Mouse (Mus musculus) T-helper 2 cell (primary cell): Measurements from ENCODE around the gene Cars.
"Not testable (repeated sequence)": the region's sequence is repeated elsewhere in the genome, so short reads cannot be mapped to it uniquely, and the experiment has no call there.

Experiments used
- in situ Hi-C: fragments of 300-600 bp; cut with MboI, MseI; formaldehyde crosslinking; loops from one replicate; pipeline ENCODE4 v1.15.1; 2025; ENCODE audit warnings: high pct_unique_total_duplicates

The Cars gene

DNA sequence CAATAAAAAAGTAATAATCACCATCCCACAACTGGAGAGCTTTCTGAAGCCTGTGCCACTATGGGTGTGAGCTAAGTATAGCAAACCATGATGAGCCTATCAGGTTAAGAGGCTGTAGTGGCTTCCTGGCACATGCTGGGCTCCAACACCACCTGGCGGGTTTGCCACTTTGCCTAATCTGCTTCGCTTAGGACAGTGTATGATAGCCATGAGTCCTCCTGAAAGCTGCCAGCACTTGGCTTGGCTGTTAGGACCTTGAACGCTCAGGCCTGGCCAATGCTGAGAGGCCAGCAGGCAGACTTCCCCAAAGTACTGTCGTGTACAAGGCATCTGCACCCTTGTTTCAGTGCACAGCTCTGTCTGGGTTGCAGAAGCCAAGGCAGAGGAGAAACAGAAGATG lies 11.9 kb downstream of the Cars start:
- in situ Hi-C loops, result loop anchor here (5.0 kb wide), 1 partner anchor 114 kb away; no protein-coding TSS in a partner anchor

DNA sequence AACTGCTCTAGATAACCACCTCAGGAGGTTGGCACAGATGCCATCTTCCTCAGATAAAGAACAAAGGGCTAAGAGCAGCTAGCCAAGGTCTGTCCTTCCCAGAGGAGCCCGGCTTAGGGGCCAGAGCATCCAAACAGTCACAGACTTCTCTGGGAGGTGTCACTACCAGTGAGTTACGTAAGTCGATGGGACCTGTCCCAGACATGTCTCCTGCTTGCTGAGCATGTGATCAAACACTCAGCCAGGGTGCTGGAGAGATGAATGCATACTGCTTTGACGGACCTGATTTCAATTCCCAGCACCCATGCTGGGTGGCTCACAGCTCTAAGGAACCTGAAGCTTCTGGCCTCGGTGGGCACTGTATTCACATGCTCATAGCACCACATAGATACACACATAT lies 12.3 kb downstream of the Cars start:
- in situ Hi-C loops, result loop anchor here (5.0 kb wide), 1 partner anchor 115 kb away; no protein-coding TSS in a partner anchor

DNA sequence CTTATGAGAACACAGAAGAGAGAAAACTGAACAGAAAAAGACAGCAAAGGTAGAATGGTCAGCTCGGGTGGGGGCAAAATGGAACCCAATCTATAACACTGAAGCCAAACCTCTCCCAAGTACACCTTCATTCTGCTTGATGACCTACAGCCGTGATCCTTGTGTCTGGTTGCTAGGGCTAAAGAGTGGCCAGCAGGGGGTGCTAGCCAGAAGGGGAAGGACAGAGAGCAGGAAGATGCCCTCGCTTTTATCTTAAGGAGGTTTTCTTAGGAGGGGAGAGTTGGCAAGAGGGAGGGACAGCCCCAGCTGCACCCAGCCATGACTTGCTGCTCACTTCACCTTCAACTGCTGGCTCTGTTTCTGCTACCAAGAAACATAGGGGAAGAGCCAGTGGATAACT lies 15.9 kb downstream of the Cars start:
- in situ Hi-C loops, result loop anchor here (5.0 kb wide), 1 partner anchor 52 kb away; no protein-coding TSS in a partner anchor

- in situ Hi-C loops, result loop anchor here (5.0 kb wide), 1 partner anchor 51 kb away; no protein-coding TSS in a partner anchor
Measured at GRCm38 (mm10) chr7:143583025-143583424, 16.9 kb downstream of the Cars start.

DNA sequence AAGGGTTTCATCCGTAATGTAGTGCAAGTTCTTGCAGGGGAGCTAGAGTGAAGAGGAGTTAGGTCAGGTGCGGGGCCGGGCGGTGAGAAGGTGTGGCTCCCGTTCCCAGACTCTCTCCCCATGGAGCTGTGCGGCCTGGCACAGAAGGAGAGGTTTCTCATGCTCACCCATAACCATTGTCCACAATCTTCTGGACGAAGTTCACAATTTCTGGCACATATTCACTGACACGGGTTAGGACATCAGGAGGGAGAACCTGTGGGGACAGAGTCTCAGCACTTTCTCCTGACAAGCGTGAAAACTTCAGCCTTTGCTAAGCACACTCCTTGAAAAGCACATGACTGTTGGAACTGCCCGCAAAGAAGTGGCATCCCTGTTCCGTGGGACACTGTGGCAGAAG lies 24.1 kb downstream of the Cars start:
- in situ Hi-C loops, result no loop called here

DNA sequence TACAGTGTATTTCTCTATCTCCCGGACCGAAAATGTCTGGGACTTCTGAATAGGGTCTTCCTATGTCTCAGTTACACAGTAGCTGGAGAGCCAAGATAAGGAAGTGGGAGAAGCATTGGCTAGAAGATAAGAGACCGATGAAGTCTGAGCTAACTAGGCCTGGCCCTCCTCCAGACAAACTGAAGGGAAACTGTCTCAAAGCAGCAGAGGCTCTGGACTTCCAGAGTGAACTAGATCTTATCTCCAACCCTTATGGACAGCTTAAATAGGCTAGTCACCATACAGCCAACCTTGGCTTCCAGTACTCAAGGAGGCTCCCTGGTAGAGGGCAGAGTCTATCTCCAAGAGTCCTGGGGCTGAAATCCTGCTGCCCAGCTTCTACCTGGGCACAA lies 34.2 kb downstream of the Cars start:
- in situ Hi-C loops, result no loop called here

DNA sequence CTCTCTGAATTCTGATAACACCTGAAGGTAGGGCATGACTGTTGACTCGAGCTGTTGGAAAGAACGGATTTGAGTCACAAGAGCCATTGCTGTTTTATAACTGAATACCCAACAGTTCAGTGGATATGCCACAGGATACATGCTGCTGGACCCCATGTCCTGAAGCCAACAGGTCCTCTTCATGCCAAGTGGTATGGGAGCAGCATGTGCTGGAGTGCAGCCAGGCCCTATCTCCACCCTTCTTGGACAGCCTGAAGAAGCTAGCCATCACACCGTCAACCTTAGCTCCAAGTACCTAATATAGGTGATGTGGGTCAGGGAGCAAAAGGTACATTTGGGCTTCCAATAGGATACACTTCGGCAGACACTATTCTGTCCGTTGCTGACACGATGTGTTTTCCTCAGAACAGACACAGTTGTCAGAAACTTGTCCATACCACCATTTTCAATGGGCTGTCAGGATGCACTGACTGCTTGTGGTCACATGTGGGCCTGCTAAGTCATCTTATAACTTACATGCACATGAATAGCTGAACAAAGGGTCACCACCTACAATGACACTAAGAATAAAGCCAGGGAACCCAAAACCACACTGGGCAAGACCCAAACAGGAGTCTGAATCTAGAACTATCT lies 34.8 kb downstream of the Cars start:
- in situ Hi-C loops, result no loop called here

DNA sequence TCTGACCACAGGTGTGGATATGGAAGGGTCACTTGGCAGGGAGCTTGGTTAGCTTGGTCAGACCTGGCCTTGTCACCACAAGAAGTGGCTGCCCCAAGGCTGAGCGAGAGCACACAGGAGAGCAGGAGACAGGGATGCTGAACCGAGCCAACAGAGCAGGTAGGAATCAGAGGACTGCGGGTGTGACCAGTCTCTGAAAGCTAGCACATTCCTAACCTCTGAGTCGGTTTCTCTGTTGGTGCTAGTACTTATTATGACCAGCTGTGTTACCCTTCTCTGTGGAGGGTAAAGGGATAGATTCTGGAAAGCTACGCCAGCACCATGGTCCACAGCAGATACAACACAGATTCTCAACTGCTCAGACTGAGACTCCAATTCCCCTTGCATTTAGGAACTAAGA lies 36.1 kb downstream of the Cars start:
- in situ Hi-C loops, result no loop called here

GRCm38 (mm10) chr7:143557616-143558015 lies 42.3 kb downstream of the Cars start:
- in situ Hi-C loops, result no loop called here

DNA sequence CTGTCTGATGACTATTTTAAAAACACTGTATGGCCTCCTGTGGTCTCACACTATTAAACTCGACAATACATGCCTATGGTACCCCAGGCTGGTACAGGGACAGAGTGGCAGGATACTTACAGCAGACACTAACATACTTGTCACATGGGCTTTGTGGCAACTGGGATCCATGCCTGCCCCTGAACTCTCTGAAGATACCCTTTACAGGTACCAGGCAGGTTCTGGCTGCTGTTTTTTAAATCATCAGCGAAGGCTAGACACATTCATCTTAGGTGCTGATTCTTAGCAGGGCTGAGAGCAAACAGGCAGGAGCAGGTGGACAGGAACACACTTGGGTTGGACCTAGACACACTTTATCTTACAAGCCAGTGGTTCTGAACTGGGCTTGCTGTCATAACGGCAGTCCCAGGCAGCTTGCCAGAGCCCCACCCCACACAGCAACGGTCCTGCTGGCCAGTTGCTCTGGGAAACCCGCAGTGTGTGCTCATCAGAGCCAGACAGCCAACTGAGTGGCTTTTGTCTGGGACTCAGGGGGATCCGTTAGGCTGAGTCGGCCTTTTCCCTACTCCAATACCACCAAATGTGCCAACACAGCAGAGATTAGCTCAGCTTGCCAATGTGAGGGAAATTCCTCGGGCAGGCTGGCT lies 42.8 kb downstream of the Cars start:
- in situ Hi-C loops, result no loop called here

- in situ Hi-C loops, result no loop called here
Measured at GRCm38 (mm10) chr7:143549588-143550220, 50.2 kb downstream of the Cars start.

DNA sequence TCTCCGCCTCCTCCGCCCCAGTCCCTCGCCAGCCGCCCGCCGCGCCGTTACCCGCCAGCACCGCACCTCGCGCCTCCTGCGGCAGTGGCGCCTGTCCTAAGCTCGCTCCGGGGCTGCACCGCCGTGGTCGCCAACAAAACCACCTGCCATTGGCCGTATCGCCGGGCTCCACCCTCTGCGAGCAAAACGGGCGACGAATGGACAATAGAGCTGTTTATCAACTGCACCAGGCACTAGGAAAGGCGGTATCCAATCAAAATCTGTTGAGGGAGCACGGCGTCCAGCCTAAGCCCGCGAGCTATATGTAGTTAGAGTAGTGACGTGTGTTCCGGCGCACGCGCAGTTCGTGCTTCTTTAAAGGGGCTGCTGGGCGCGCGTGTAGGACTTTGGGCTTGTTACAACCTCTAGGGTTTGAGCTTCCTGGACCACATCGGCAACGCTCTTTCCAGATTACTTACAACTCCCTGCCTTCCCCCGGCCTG lies 50.9 kb downstream of the Cars start, which contains the start of gene Nap1l4:
TSS of gene Nap1l4 (minus strand) at position 131 of the 482 bp plus-strand sequence.
- in situ Hi-C loops, result no loop called here

- in situ Hi-C loops, result no loop called here
Measured at GRCm38 (mm10) chr7:143548231-143548961, 51.5 kb downstream of the Cars start.

GRCm38 (mm10) chr7:143546554-143546953 lies 53.3 kb downstream of the Cars start:
- in situ Hi-C loops, result no loop called here

DNA sequence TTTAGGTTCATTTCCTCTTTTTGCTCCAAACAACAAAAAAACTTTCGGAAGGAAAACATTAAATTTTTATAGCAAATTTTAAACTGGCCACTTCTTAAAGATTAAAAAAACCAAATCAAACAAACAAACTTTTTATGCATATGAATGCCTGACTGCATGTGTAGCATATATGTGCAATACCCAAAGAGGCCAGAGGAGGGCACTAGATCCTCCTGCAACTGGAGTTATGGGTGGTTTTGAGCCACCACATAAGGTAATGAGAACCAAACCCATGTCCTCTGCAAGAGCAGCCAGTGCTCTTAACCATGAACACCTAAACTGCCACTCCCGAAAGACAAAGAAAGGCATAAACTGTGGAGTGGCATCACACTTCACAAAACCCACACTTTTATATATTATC lies 55.5 kb downstream of the Cars start:
- in situ Hi-C loops, result no loop called here

DNA sequence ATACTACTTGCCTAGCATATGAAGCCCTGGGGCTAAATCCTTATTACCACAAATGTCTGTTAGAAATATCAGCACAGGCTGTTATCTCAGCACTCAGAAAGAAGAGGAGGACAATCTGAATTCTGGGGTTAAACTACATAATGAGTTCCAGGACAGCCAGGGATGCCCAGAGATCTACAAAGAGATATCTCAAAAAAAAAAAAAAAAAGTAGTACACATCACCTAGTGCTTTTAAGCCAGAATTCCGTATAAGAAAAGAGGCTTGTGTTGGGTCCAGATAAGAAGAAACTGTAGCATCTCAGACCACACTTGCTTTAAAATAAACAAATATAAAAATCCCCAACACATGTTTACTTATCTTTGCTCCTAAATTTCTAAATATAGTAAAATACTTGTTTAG lies 61.2 kb downstream of the Cars start:
- in situ Hi-C loops, result no loop called here

- in situ Hi-C loops, result not testable (repeated sequence)
Measured at GRCm38 (mm10) chr7:143538229-143538628, 61.7 kb downstream of the Cars start.

DNA sequence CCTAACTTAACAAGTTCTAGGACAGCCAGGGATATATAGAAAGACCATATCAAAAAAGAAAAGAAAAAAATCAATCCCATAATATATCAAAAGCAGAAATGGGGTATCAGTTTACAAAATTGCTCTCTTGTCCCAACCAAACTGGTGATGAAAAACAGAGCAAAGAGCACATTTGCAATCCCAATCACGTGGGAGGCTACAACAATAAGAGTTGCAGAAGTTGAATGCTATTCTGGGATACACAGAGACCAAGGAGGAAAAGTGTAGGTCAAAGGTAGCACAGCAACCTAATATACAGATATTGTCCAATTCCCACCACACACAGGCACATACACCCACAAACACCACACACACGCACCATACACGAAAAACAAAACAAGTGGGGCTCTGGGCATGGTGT lies 63.6 kb downstream of the Cars start:
- in situ Hi-C loops, result no loop called here

DNA sequence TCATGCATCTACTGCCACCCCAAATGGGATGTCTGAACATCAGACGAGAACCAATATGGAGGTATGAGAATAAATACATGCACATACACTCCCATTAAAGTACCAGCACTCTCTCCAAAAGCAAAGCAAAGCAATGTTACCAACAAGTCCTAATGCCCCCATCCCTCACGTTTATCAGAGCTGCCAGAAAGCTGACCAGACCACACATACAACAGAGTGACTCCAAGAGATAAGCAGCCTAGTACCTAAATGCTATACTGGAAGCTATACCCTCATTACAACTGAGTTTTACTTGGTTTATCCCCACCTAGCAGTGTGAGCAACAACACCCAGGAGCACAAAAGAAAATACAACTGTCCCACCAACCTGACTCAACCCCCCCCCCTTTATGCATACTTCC lies 66.6 kb downstream of the Cars start:
- in situ Hi-C loops, result loop anchor here (5.0 kb wide), 1 partner anchor 49 kb away; no protein-coding TSS in a partner anchor

DNA sequence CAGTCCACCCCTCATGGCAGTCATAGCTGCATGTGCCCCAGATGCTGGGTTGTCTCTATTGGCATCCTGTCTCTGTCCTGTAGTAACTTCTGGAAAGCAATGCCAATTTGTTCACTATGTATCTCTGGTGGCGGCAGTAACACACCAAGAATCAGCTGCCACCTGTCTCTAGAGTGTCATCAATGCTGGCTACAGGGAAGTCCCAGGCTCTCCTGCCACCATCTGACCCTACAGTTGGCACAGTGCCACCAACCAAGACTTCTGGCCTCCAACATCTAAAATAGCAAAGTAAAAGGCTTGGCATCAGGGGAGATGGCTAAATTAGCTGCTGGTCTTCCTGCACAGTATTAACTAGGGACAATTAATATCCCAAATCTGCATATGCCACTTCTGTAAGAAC lies 67.5 kb downstream of the Cars start:
- in situ Hi-C loops, result loop anchor here (5.0 kb wide), 1 partner anchor 50 kb away; no protein-coding TSS in a partner anchor

DNA sequence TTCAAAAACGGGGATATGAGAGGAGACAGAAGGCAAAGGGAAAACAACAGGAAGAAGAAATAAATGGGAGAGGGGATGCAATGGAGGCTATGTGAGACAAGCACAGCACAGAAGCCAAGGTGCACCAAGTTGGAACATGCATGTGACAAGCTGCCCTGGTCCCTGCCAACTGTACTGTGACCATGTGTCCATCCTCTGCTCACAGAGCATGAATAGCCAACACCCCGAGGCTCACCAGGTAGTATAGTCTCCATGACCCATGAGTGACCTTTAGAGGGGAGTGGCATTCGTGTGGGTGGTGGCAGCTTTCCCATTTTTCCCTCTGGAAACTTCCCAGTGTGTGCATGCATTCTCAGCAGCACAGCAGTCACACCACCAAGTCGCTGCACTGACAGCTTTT lies 80.6 kb downstream of the Cars start:
- in situ Hi-C loops, result no loop called here

DNA sequence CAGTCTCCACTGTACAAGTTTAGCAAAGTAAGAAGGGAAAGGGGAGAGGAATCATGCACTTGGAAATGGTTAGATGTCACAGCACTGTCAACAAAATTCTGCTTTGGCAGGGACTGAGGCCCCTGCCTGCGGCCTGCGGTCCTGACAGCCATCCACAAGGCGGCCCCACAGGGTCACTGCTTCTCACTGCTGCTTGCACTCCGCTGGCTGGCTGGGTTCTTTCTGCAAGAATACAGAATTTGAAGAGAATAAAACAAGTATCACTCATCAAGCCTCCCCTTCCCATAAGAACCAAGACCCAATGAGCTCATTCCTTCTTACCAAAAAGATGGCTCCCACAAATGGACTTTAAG lies 85.5 kb downstream of the Cars start:
- in situ Hi-C loops, result no loop called here
